Mouse (Mus musculus): ENCODE results near the gene Klf13. TPM values are rescaled to one million over a fixed set of nuclear protein-coding genes. Genes with fewer than 3 reads are reported as not detected.

Klf13 gene
- polyA plus RNA-seq, 2 experiments, result 9.9 to 28.0 TPM

DNA sequence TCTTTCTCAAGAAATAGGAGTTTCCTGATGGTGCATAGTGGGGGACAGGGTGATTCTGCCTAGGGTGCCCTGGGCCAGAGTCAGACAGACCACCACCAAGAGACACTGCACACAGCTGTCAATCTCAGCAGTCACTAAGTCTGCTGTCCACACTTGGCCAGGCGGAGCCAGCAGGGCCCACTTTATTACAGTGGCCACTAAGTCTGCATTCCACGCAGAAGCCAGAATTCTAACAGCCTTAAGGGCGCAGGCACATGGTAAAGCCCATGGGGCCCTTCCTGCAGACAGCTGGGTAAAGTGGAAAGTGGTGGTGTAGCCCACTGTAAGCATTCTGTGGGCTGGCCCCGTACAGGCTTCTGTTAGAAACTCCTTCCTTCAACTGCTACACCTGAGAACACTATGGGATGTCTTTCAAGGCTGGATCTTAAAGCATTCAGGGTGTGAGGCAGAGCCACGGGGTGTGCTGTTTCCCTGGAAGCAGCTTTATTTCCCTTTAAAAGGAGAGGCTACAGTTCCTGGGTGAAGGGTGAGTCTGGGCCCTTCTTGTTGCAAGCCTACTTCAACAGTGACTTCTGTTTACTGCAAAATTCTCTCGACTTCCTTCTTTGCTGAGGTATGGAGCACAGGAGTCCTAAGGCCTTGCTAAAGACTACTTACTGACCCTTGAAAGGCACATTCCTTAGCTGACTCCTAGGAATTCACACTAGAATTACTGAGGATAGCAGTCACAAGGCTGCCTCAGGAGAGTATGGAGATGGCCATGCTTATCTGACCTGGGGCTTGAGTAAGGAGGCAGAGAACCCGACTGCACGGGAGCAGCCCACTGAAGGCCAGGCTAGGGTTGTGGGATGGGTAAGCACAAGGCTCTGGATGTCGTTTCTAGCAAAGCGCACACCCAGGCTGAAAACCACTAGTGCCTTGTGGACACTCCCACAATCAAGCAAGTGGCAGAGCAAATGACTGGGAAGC is 24.7 kb downstream of the Klf13 start:
- Histone ChIP-seq H3K27me3 (ENCODE audit: control insufficient read depth, insufficient read depth, low read length) (no peaks in the 10 kb centered on the region), H3K36me3 (ENCODE audit: control insufficient read depth, insufficient read depth, low read length) (no peaks in the 10 kb centered on the region), H3K4me1 (ENCODE audit: control insufficient read depth, insufficient read depth, low read length) (peaks cover 37% of the 10 kb centered on the region), H3K9ac (ENCODE audit: low read depth, low read length, severe bottlenecking) (no peak overlapping the region), H3K27ac (replicated peaks; ENCODE audit: low read depth, low read length) (no peak overlapping the region), H3K4me3 (replicated peaks; ENCODE audit: low read length) (no peak overlapping the region), H3K9me3 (ENCODE audit: control insufficient read depth, low read length) (no peaks in the 10 kb centered on the region), H3K4me2 (replicated peaks; ENCODE audit: low read depth, low read length, severe bottlenecking) (no peak overlapping the region)
- TF ChIP-seq POLR2A (IDR thresholded peaks at IDR 0.05; ENCODE audit: borderline replicate concordance, extremely low read depth, insufficient read depth, insufficient read length), result no peak
- DNase-seq (ENCODE audit: low spot score) (no peak), ATAC-seq (ENCODE audit: low FRiP score, low read depth) (0 out of 2 replicates have a peak, but pooled peaks have one; percentile 25)
- 39% methylated on average over 10 of the region's 10 CpGs for WGBS

DNA sequence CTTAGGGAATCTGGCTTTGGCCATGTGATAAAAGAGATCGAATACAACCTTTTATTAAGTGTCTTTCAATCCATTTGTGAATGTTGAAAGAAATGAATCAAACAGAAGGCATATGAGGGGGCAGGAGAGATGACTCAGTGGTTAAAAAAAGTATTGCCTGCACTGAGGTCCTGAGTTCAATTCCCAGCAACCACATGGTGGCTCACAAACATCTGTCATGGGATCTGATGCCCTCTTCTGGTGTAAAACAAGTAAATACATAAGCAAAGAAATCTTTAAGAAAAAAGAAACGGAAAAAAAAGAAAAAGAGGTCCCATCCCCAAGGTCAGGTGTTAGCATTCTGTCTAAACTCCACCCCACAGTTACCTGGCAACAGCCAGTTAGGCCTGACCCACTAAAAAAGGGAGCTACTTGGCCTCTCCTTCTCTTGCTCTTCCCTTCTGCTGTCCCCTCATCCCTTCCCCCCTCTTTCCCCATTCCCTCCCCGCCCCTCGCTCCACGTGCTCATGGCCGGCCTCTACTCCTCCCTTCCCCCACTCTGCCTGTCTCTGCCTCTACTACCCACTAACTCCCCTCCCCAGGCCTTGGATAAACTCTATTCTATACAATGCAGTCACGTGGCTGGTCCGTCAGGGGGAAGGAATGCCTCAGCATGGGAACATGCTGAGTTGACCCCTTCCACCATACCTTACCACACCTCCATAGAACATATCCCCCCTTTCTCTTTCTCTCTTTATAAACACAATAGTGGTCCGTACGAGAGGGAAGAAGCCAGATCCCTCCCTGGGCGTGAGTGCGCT is 25.6 kb downstream of the Klf13 start:
- 47% methylated on average over 12 of the region's 12 CpGs for WGBS
- H3K4me2 ChIP-seq (replicated peaks; ENCODE audit: low read depth, low read length, severe bottlenecking), result no peak overlapping the region
- no peak for TF ChIP-seq POLR2A (IDR thresholded peaks at IDR 0.05; ENCODE audit: borderline replicate concordance, extremely low read depth, insufficient read depth, insufficient read length)
- no peak overlapping the region for H3K27ac ChIP-seq (replicated peaks; ENCODE audit: low read depth, low read length)
- no peaks in the 10 kb centered on the region for H3K9me3 ChIP-seq (ENCODE audit: control insufficient read depth, low read length)
- no peak overlapping the region for H3K4me3 ChIP-seq (replicated peaks; ENCODE audit: low read length)
- no peaks in the 10 kb centered on the region for H3K27me3 ChIP-seq (ENCODE audit: control insufficient read depth, insufficient read depth, low read length)
- no peaks in the 10 kb centered on the region for H3K36me3 ChIP-seq (ENCODE audit: control insufficient read depth, insufficient read depth, low read length)
- DNase-seq (ENCODE audit: low spot score), result no peak
- H3K4me1 ChIP-seq (ENCODE audit: control insufficient read depth, insufficient read depth, low read length), result peaks cover 45% of the 10 kb centered on the region
- ATAC-seq (ENCODE audit: low FRiP score, low read depth), result no peak
- H3K9ac ChIP-seq (ENCODE audit: low read depth, low read length, severe bottlenecking), result no peak overlapping the region

- Histone ChIP-seq H3K9me3 (ENCODE audit: control insufficient read depth, low read length) (no peaks in the 10 kb centered on the region), H3K9ac (ENCODE audit: low read depth, low read length, severe bottlenecking) (no peak overlapping the region), H3K27ac (replicated peaks; ENCODE audit: low read depth, low read length) (peak overlapping the region; percentile 52), H3K4me1 (ENCODE audit: control insufficient read depth, insufficient read depth, low read length) (peaks cover 45% of the 10 kb centered on the region), H3K4me3 (replicated peaks; ENCODE audit: low read length) (no peak overlapping the region), H3K4me2 (replicated peaks; ENCODE audit: low read depth, low read length, severe bottlenecking) (no peak overlapping the region), H3K27me3 (ENCODE audit: control insufficient read depth, insufficient read depth, low read length) (no peaks in the 10 kb centered on the region), H3K36me3 (ENCODE audit: control insufficient read depth, insufficient read depth, low read length) (no peaks in the 10 kb centered on the region)
- WGBS, result 28% methylated on average over 7 of the region's 7 CpGs
- ATAC-seq (ENCODE audit: low FRiP score, low read depth) (no peak), DNase-seq (ENCODE audit: low spot score) (no peak)
- TF ChIP-seq POLR2A (IDR thresholded peaks at IDR 0.05; ENCODE audit: borderline replicate concordance, extremely low read depth, insufficient read depth, insufficient read length), result no peak
Measured at GRCm38 (mm10) chr7:63912234-63912810, 26.4 kb downstream of the Klf13 start.

DNA sequence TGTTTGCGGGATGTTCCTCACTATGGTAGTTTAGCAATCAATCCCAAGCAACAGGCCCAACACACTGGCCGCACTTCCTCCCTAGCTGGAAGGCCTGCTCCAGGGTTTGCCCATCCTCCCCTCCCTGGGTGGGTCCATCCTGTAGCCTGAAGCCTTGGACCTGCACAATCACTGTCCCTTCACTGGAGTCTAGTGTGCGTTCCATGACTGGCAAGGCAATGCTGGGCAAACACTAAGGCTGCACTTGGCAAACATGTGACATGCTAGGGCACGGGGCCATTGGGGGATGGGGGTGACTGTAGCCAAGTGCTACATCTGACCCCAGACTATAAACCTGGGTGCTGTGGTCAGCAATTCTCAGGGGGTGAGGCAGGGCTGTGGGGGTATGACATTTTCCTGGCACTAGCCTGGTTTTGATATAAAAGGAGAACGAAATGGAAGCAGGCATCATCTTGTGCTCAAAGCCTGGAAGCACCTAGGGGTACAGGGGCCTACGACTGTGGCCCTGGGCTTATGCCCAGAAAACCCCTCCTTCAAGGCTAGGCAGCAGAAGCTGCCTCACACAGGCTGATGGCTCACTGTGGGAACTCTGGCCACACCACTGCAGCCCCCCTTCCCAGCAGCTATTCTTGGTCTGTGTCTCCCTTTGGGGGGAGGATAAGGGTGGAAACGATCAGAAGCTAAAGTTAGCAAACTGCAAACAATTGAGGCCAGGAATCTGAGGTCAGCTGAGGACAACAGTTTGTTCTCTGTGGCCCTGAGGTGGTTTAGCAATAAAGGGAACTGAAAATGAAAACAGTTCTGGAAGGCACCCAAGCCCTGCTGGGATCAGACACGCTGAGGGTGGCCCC is 27.1 kb downstream of the Klf13 start:
- DNase-seq (ENCODE audit: low spot score) (peak; percentile 36), ATAC-seq (ENCODE audit: low FRiP score, low read depth) (no peak)
- WGBS, result 53% methylated on average over 8 of the region's 8 CpGs
- TF ChIP-seq POLR2A (IDR thresholded peaks at IDR 0.05; ENCODE audit: borderline replicate concordance, extremely low read depth, insufficient read depth, insufficient read length), result no peak
- Histone ChIP-seq H3K4me3 (replicated peaks; ENCODE audit: low read length) (no peak overlapping the region), H3K4me2 (replicated peaks; ENCODE audit: low read depth, low read length, severe bottlenecking) (no peak overlapping the region), H3K27me3 (ENCODE audit: control insufficient read depth, insufficient read depth, low read length) (no peaks in the 10 kb centered on the region), H3K4me1 (ENCODE audit: control insufficient read depth, insufficient read depth, low read length) (peaks cover 45% of the 10 kb centered on the region), H3K9ac (ENCODE audit: low read depth, low read length, severe bottlenecking) (no peak overlapping the region), H3K27ac (replicated peaks; ENCODE audit: low read depth, low read length) (peak overlapping the region; percentile 52), H3K9me3 (ENCODE audit: control insufficient read depth, low read length) (no peaks in the 10 kb centered on the region), H3K36me3 (ENCODE audit: control insufficient read depth, insufficient read depth, low read length) (no peaks in the 10 kb centered on the region)

Measured in limb, embryonic 14.5 days (tissue).